Mouse (Mus musculus) bone marrow macrophage, adult 2 months (primary cell): Measurements from ENCODE around the gene Mff.

Experiments used
- CTCF ChIP-seq: IDR thresholded peaks from 2 replicates; pipeline ENCODE4 v1.5.1; 2012; ENCODE audit warnings: low read depth, mild to moderate bottlenecking, low read length, moderate library complexity
- POLR2A ChIP-seq: IDR thresholded peaks from 2 replicates; pipeline ENCODE4 v1.6.1; 2012; ENCODE audit warnings: mild to moderate bottlenecking, low read depth, low read length, borderline replicate concordance

DNA sequence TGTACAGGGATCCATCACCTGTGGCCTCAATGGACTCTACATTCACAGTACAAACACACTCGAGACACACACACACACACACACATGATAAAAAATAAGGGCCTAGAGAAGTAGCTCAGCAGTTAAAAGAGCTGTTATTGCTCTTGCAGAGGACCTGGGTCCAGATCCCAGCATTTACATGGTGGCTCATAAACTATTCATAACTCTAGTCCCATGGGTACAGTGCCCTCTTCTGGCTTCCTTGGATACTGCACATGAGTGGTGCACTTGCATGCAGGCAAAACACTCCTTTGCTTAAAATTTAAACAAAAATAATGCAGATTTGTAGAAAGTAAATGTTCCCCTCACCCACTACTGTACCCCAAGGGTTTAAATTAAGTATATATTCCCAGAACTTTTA, 34.8 kb downstream of the Mff start:
- TF ChIP-seq CTCF (no peak), POLR2A (no peak)
